Mouse (Mus musculus) embryonic facial prominence, embryonic 10.5 days (tissue): ENCODE data around the gene Aff3. TPM values are rescaled to one million over a fixed set of nuclear protein-coding genes. Genes with fewer than 3 reads are reported as not detected.

Experiments
- DNase-seq: peaks from one replicate; pipeline ENCODE4 v3.0.0-alpha.2; 2017; ENCODE audit warnings: low spot score
- H3K27ac ChIP-seq: fragments of 300-500 bp; sonication (generic); replicated peaks from 2 replicates; pipeline ENCODE4 v1.5.1; 2016; ENCODE audit warnings: mild to moderate bottlenecking
- H3K27me3 ChIP-seq: fragments of 300-500 bp; sonication (generic); replicated peaks from 2 replicates; pipeline ENCODE4 v1.6.1; 2016; ENCODE audit warnings: low read depth, mild to moderate bottlenecking; ENCODE audit not compliant: poor library complexity, severe bottlenecking
- H3K36me3 ChIP-seq: fragments of 300-500 bp; sonication (generic); replicated peaks from 2 replicates; pipeline ENCODE4 v1.6.1; 2016; ENCODE audit warnings: mild to moderate bottlenecking, moderate library complexity
- H3K4me1 ChIP-seq: fragments of 300-500 bp; sonication (generic); 2 replicates; pipeline ENCODE4 v1.6.1; 2016
- H3K4me3 ChIP-seq: fragments of 300-500 bp; sonication (generic); 2 replicates; pipeline ENCODE4 v1.5.1; 2016; ENCODE audit warnings: mild to moderate bottlenecking, moderate library complexity
- H3K9me3 ChIP-seq: fragments of 300-500 bp; sonication (generic); 2 replicates; pipeline ENCODE4 v1.6.1; 2016; ENCODE audit warnings: mild to moderate bottlenecking
- WGBS: fragments of 180-500 bp; shearing (Covaris S2); methylation state at CpG from one replicate; pipeline ENCODE4 v1.1.7; 2016; 5-methylcytosine and 5-hydroxymethylcytosine counted together
- polyA plus RNA-seq: library from polyadenylated mRNA; unstranded; fragments of >200 nt; fragmentation: Nextera tagmentation; extraction: Ambion mirVana; gene quantifications from 2 replicates; pipeline ENCODE4 v1.2.1, GENCODE M21; 2016

The Aff3 gene
- 8.7 and 9.7 TPM in 2 replicates for polyA plus RNA-seq

DNA sequence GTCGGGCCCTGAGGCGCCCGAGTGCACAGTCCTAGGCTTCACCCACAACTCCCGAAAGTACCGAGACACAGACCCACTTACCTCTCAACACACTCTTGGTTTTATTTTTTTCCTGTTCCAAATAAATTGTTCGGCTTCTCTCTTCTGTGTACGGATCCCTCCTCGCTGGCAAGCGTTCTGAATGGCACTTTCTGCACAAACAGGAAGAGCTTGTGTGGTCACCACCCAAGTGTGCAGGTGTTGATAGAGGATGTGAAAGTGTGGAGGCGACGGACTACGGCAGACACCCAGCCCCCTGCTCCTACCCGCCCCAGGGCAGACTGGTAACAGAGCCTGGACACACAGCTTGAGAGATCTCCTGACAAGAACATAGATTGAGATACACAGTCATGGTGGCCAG is at the start of gene Aff3:
Gene Aff3, minus strand, starts transcription at position 179 of the 400 bp plus-strand sequence.
- Histone ChIP-seq H3K27ac (no peak within 1 kb of the TSS), H3K9me3 (no peaks in the 10 kb centered on the region), H3K4me1 (peaks cover 8% of the 10 kb centered on the region), H3K36me3 (no peaks in the 10 kb centered on the region), H3K27me3 (no peaks in the 10 kb centered on the region), H3K4me3 (no peak within 1 kb of the TSS)
- WGBS, result 86% methylated on average over 13 of the region's 13 CpGs
- DNase-seq, result no peak

DNA sequence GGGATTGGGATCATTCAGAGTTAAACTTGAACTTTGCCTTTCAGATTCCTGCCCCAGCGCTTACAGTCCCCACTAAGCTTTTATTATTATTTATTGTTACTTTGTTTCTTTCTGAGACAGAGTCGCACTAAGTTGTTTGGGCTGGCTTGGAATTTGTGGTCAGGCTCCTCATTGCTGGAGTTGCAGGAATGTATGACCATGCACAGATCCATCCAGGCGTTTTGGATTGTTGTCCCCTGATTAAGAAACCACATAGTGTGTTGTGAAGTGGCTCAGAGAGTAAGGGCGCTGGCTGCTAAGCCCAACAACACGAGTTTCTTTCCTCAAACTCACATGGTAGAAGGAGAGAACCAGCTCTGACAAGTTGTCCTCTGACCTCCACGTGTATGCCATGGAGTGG is 35.9 kb upstream of the Aff3 start:
- H3K4me3 ChIP-seq, result no peak overlapping the region
- 78% methylated on average over 6 of the region's 6 CpGs for whole genome bisulfite sequencing
- no peaks in the 10 kb centered on the region for H3K36me3 ChIP-seq
- peaks cover 9% of the 10 kb centered on the region for H3K4me1 ChIP-seq
- no peaks in the 10 kb centered on the region for H3K9me3 ChIP-seq
- no peak overlapping the region for H3K27ac ChIP-seq
- H3K27me3 ChIP-seq, result no peaks in the 10 kb centered on the region
- DNase-seq, result no peak

DNA sequence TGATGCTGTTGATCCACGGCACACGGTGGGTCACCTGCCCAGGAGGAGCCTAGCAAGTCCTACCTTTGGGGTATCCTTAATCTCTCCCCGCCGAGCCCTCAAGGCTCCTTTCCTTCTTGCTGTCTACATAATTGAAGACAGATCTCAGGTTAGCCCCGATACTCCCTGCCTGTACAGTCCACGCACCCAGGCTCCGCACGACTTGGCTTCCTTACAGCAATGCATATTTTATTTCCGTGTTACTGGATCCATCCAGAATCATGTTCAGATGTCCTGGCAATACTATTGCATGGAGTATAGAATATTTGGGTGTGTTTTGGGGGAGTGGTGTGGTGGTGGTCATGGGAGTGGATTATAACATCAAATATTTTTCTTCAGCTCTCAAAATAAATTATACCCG is 34.5 kb upstream of the Aff3 start:
- no peaks in the 10 kb centered on the region for H3K36me3 ChIP-seq
- H3K9me3 ChIP-seq, result no peaks in the 10 kb centered on the region
- H3K4me1 ChIP-seq, result peaks cover 12% of the 10 kb centered on the region
- WGBS, result 83% methylated on average over 10 of the region's 10 CpGs
- H3K27me3 ChIP-seq, result no peaks in the 10 kb centered on the region
- H3K27ac ChIP-seq, result no peak overlapping the region
- DNase-seq, result no peak
- H3K4me3 ChIP-seq, result no peak overlapping the region

DNA sequence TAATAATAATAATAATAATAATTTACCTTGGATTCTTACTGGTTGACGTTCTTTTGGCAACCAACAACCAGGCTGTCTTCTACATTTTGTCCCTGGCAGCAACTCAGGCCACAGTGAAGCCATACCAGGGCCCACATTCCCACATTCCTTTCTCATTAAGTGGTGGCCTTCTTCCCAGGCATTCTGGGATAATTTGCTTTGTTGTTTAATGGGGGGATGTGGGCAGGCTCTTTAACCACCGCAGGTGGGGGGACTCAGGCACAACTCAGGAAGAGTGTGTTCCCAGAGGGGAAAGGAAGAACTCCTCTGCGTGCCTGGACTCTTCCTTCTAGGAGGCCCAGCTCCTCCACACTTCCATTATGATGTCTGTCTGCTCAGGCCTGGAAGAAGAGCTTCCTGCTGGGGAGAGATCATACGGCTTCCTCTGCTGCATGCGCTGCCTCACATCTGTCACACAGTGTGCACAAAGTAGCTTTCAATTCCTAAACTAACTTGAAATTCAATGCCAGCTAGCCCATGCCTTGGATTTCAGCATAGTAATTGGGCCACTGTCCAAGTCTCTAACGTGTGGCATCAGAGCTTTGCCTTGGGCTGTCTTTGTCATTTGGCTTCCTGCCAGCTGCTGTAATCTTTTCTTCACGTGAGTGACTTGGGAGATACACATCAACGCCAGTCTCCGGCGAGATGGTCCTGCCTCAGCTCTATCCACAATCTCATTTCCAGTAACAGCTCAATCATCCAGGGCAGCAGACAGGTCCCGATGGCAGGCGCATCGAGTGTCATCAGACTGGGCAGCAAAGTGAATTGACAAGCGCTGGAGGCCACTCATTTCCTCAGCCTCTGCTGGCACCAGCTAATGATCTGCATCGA is 31.3 kb upstream of the Aff3 start:
- H3K36me3 ChIP-seq, result no peaks in the 10 kb centered on the region
- no peak for DNase-seq
- no peak overlapping the region for H3K4me3 ChIP-seq
- WGBS, result 59% methylated on average over 15 of the region's 15 CpGs
- H3K27me3 ChIP-seq, result no peaks in the 10 kb centered on the region
- peaks cover 16% of the 10 kb centered on the region for H3K4me1 ChIP-seq
- H3K27ac ChIP-seq, result peak overlapping the region; percentile 30; the same call in 1 of the 2 replicates
- no peaks in the 10 kb centered on the region for H3K9me3 ChIP-seq

DNA sequence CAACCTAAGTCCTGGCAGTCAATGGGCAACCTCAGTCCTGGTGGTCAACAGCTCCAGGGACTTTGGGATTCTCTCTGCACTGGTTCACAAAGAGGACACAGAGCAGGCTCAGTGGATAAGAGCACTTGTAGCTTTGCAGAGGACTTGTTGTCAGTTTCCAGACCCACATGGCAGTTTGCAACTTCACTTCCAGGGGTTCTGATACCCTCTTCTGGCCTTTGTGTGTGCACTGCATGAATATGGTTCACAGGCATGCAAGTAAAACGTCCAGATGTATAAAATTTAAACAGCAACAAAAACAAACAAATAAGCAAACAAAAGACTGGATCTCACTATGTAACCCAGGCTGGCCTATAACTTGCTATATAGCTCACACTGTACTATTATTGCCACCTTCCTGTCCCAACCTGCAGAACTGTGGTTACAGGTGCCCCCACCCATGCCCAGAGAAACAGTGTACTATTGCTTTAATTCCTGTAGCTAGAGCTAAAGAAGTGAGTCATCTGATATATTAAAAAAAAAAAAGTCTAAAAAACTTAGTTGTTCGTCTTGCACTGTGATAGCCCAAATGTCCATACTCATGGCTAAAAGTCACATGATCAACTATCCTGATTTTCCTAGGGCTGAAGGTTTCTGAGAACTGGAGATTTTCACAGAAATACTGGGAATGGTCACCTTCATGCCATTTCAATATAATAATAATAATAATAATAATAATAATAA is 30.5 kb upstream of the Aff3 start:
- no peaks in the 10 kb centered on the region for H3K36me3 ChIP-seq
- no peak overlapping the region for H3K4me3 ChIP-seq
- DNase-seq, result no peak
- WGBS, result 75% methylated on average over 2 of the region's 2 CpGs
- peaks cover 16% of the 10 kb centered on the region for H3K4me1 ChIP-seq
- H3K27me3 ChIP-seq, result no peaks in the 10 kb centered on the region
- no peak overlapping the region for H3K27ac ChIP-seq
- no peaks in the 10 kb centered on the region for H3K9me3 ChIP-seq

DNA sequence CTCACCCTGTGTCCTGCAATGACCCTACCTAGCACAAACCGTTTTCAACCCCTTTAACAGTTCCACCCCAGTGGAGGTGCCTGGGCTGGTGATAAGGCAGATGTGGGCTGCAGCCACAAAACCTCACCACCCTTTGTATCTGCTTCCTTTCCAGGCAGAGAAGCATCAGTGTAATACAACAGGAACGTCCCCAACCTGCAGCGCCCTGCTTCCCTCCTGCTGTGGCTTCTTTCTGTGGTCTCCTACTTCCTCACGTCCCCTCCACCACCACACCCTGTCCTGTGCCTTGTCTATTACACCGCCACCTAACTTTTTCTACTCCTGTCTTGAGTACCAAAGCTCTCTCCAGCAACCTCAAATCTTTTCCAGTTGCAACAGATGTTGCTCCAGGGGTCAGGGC is 29.4 kb upstream of the Aff3 start:
- Histone ChIP-seq H3K27ac (no peak overlapping the region), H3K9me3 (no peaks in the 10 kb centered on the region), H3K27me3 (no peaks in the 10 kb centered on the region), H3K36me3 (no peaks in the 10 kb centered on the region), H3K4me3 (no peak overlapping the region), H3K4me1 (peaks cover 16% of the 10 kb centered on the region)
- DNase-seq, result no peak
- WGBS, result 71% methylated on average over 5 of the region's 5 CpGs

DNA sequence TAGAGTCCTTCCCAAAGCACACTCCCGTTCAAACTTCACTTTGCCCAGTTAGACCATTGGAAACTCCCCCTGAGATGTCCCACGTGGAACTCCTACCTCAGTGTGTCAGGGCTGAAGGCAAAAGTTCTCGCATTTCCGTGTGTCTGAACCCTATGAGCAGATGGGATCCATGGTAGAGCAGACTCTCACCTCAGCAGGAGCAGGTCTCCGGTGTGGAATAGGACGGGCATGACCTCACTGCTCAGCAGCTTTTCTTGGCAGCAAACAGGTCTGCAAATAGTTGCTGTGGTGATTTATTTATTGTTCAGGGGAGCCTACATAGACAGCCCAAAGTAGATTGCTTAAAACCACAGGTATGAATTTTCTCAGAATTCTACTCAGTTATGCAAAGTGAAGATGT is 25.7 kb upstream of the Aff3 start:
- Histone ChIP-seq H3K4me1 (peaks cover 11% of the 10 kb centered on the region; the same call in 1 of the 2 replicates), H3K27me3 (no peaks in the 10 kb centered on the region), H3K9me3 (no peaks in the 10 kb centered on the region), H3K27ac (no peak overlapping the region), H3K36me3 (no peaks in the 10 kb centered on the region), H3K4me3 (no peak overlapping the region)
- 84% methylated on average over 6 of the region's 6 CpGs for WGBS
- DNase-seq, result no peak

DNA sequence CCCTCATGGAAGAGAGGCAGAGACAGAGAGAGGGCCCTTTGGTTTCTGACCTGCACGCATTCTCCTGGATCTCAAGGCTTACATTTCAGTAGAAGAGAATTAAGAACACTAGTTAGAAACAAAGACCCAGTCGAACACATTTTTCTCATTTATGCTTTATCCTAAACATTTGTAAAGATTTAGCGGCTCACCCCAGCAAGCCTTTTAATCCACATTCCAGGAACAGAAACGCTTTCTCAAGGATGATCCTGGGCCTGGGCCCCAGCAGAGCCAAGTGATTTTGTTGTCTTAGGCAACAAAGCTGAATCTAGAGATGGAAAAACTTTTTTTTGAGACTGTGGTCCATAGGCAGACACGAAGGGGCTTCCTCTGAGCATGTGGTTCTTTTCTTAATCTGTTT is 23.5 kb upstream of the Aff3 start:
- no peak for DNase-seq
- H3K4me3 ChIP-seq, result no peak overlapping the region
- 57% methylated on average over 5 of the region's 5 CpGs for WGBS
- H3K36me3 ChIP-seq, result no peaks in the 10 kb centered on the region
- no peaks in the 10 kb centered on the region for H3K27me3 ChIP-seq
- peaks cover 4% of the 10 kb centered on the region; the same call in 1 of the 2 replicates for H3K4me1 ChIP-seq
- no peaks in the 10 kb centered on the region for H3K9me3 ChIP-seq
- H3K27ac ChIP-seq, result no peak overlapping the region

DNA sequence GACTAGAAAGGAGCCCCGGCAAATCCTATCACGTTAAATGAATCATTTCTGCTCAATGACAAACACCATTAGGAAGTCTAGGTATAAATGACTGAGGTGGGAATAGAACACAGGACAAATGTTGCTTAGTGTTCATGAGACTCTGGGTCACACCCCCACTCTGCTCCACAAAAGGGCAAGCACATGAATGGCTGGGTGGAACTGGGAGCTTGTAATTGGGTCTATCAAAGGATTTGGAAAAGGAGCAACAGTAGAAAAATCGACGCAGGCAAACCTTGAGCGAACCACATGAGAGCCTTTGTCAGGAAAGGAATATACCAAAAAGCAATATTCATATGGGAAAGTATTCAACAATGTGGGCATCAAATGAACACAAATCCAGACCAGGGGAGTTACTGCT is 21.0 kb upstream of the Aff3 start:
- WGBS, result 91% methylated on average over 5 of the region's 5 CpGs
- no peak for DNase-seq
- Histone ChIP-seq H3K36me3 (no peaks in the 10 kb centered on the region), H3K4me1 (peaks cover 4% of the 10 kb centered on the region; the same call in 1 of the 2 replicates), H3K27me3 (no peaks in the 10 kb centered on the region), H3K9me3 (no peaks in the 10 kb centered on the region), H3K4me3 (no peak overlapping the region), H3K27ac (no peak overlapping the region)

DNA sequence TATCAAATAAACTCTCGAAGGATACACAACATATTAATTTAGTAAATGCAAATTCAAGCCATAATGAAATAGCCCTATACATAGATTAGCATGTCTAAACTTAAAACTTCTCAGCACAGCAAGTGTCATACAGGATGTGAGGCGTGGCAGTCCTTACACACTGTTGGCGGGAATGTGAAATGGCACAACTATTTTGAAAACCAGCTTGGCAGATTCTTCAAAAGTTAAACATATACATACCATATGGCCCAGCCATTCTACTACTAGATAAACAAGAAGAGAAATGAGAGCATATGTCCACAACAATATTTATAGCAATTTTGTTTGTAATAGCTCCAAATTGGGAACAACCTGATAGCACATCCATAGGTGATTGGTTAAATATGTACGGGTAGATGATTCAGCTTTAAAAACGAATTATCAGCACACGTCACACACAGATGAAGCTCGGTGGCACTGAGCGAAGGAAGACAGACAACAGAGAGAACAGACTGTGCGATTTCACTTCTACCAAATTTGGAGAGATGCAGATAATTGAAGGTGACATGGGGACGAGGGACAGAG is 18.5 kb upstream of the Aff3 start:
- H3K9me3 ChIP-seq, result no peaks in the 10 kb centered on the region
- H3K4me1 ChIP-seq, result peaks cover 2% of the 10 kb centered on the region; the same call in 1 of the 2 replicates
- H3K27ac ChIP-seq, result no peak overlapping the region
- no peak overlapping the region for H3K4me3 ChIP-seq
- DNase-seq, result no peak
- no peaks in the 10 kb centered on the region for H3K36me3 ChIP-seq
- WGBS, result 82% methylated on average over 10 of the region's 10 CpGs
- no peaks in the 10 kb centered on the region for H3K27me3 ChIP-seq

DNA sequence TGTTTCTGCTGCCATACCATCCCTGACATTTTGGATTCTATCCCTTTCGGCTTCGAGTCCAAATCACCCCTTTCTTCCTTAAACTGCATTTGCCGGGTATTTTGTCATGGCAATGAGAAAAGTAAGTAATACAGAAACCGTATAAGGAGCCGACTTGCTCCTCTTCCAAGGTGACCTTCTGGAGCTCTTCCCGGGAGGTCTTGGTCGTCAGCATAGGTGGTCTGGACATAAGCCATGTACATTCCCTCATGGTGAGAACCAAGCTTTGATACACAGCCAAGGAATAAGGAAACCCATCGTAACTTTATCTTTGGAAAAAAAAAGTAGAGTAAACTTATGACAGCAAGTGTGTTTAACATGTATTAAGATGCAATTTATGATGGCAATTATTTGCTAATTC is 15.1 kb upstream of the Aff3 start:
- no peaks in the 10 kb centered on the region for H3K36me3 ChIP-seq
- 90% methylated on average over 8 of the region's 8 CpGs for WGBS
- H3K27ac ChIP-seq, result no peak overlapping the region
- no peak for DNase-seq
- H3K9me3 ChIP-seq, result no peaks in the 10 kb centered on the region
- no peaks in the 10 kb centered on the region for H3K27me3 ChIP-seq
- no peak overlapping the region for H3K4me3 ChIP-seq
- H3K4me1 ChIP-seq, result no peaks in the 10 kb centered on the region

DNA sequence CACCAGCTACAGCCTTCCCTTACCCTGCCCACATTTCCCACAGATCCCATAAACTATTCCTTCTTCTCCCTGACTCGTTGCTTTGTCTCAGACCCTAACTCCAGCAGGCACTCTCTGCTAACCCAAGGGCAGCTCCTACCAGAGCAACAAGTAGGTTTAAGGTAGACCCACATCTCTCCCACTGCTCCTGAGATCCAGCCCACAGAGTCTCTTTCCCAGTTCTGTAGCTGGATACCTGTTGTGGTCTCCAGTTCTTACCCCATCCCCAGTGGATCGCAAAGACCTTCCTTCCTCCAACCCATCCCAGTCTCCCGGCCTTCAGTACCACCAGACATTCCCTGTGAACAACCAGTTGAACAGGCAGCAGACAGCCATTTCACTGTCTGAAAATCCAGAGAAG is 7.0 kb upstream of the Aff3 start:
- H3K4me3 ChIP-seq, result no peak overlapping the region
- no peaks in the 10 kb centered on the region for H3K9me3 ChIP-seq
- no peaks in the 10 kb centered on the region for H3K4me1 ChIP-seq
- no peaks in the 10 kb centered on the region for H3K36me3 ChIP-seq
- no peaks in the 10 kb centered on the region for H3K27me3 ChIP-seq
- no peak for DNase-seq
- 79% methylated on average over 3 of the region's 3 CpGs for WGBS
- no peak overlapping the region for H3K27ac ChIP-seq
